ENCODE assay signal across 9 mouse cellular contexts in the genomic region with DNA sequence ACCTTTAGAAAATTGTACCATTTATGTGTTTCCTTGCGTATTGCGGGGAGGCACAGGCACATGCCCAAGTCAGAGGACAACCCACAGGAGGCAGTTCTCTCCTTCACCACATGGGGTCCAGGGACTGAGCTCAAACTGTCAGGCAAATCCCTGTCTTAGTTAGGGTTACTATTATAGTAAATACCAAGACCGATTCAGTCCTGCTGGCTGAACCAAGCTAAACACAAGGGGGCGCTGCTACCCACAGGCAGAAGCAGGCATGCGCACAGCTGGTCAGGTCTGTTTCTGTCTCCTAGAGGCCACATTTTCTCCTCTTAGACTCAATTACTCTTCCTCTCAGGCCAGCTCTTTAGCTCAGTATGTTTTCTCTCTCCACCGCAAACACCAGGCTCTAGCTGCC. TPM values are rescaled to one million over a fixed set of nuclear protein-coding genes. Genes with fewer than 3 reads are reported as not detected.
A peak's percentile ranks its signal among the peaks of the same experiment; 100 is the strongest.
DNase-seq lines count a peak whose midpoint lies in the region; ATAC-seq and TF ChIP-seq lines count a peak whose summit lies in the region.
"Had no signal": no experiment of that assay in that cellular context is flagged by ENCODE, and none has a peak within 500 bp of the region (broad histone marks: within the 10 kb centered on the region; RNA-seq: fewer than 3 reads in every experiment).

No protein-coding gene starts in this region.

- dilution Hi-C loops in CH12.LX (cut with MboI; ENCODE audit: extremely low pct_ligation_motif_present, extremely low pct_unique_long_range_greater_than_20kb, low sequenced_read_pairs), result no loop called here

- H3K27me3 ChIP-seq in hindbrain, postnatal 0 days (ENCODE audit: insufficient read depth, low read length), result no peaks in the 10 kb centered on the region
- H3K27me3 ChIP-seq in hindbrain, embryonic 16.5 days (replicated peaks; ENCODE audit: control insufficient read depth, insufficient read depth, low read length), result no peaks in the 10 kb centered on the region
- no peaks in the 10 kb centered on the region for H3K27me3 ChIP-seq in CH12.LX (replicated peaks)
- H3K27me3 ChIP-seq in limb, embryonic 10.5 days (ENCODE audit: low read depth, poor library complexity, severe bottlenecking), result no peaks in the 10 kb centered on the region

- no peaks in the 10 kb centered on the region for H3K79me2 ChIP-seq in CH12.LX (replicated peaks; ENCODE audit: control insufficient read depth, extremely low read depth, insufficient read depth, poor library complexity, severe bottlenecking)

- peak; percentile 49 for TF ChIP-seq RAD21 in CH12.LX (IDR thresholded peaks at IDR 0.05; ENCODE audit: low read depth, low read length)

- H3K4me2 ChIP-seq in hindbrain, postnatal 0 days (ENCODE audit: low read depth, low read length), result no peak overlapping the region
- no peak overlapping the region for H3K4me2 ChIP-seq in hindbrain, embryonic 16.5 days (ENCODE audit: low read length)
- H3K4me2 ChIP-seq in CH12.LX (ENCODE audit: insufficient read depth, low read depth, poor library complexity, severe bottlenecking), result no peak overlapping the region

- H3K27ac ChIP-seq in hindbrain, postnatal 0 days, result no peak overlapping the region
- no peak overlapping the region for H3K27ac ChIP-seq in hindbrain, embryonic 16.5 days (ENCODE audit: low read depth, low read length)
- no peak overlapping the region for H3K27ac ChIP-seq in CH12.LX (ENCODE audit: insufficient read depth, low read depth)
- no peak overlapping the region for H3K27ac ChIP-seq in limb, embryonic 10.5 days

- in situ Hi-C loops in CH12.LX (cut with MboI; ENCODE audit: low pct_ligation_motif_present, low pct_unique_long_range_greater_than_20kb, low sequenced_read_pairs), result loop anchor here (25.0 kb wide), 1 partner anchor 301 kb away; no protein-coding TSS in a partner anchor

- 0 out of 2 replicates have a peak, but pooled peaks have one; percentile 40 for ATAC-seq in hindbrain, postnatal 0 days
- ATAC-seq in hindbrain, embryonic 16.5 days, result no peak

- H3K4me1 ChIP-seq in hindbrain, postnatal 0 days (ENCODE audit: insufficient read depth, low read length), result no peaks in the 10 kb centered on the region
- no peaks in the 10 kb centered on the region for H3K4me1 ChIP-seq in hindbrain, embryonic 16.5 days (ENCODE audit: control insufficient read depth, insufficient read depth, low read depth, low read length)
- H3K4me1 ChIP-seq in CH12.LX (ENCODE audit: control insufficient read depth in 1 of 2, insufficient read depth in 2 of 2), result peaks cover 5 to 32% of the 10 kb centered on the region in 2 experiments; a peak in 3 of 4 replicates
- H3K4me1 ChIP-seq in limb, embryonic 10.5 days, result peaks cover 6% of the 10 kb centered on the region; the same call in 1 of the 2 replicates

- 0 out of 2 replicates have a peak, but pooled peaks cover 2% of the 10 kb centered on the region for H3K9me3 ChIP-seq in hindbrain, postnatal 0 days (ENCODE audit: low read length)
- no peaks in the 10 kb centered on the region for H3K9me3 ChIP-seq in hindbrain, embryonic 16.5 days (ENCODE audit: control insufficient read depth, low read length)
- no peaks in the 10 kb centered on the region for H3K9me3 ChIP-seq in CH12.LX (replicated peaks; ENCODE audit: low read length)
- no peaks in the 10 kb centered on the region for H3K9me3 ChIP-seq in limb, embryonic 10.5 days (replicated peaks)

- TF ChIP-seq POLR2A in CH12.LX (IDR thresholded peaks at IDR 0.05; ENCODE audit: low read depth, low read length), result no peak

- no peak overlapping the region for H3K4me3 ChIP-seq in hindbrain, postnatal 0 days (ENCODE audit: low read length)
- H3K4me3 ChIP-seq in hindbrain, embryonic 16.5 days (ENCODE audit: low read length), result no peak overlapping the region
- no peak overlapping the region for H3K4me3 ChIP-seq in CH12.LX (replicated peaks in 1 of 3; ENCODE audit: low read depth in 2 of 3, low read length in 2 of 3, poor library complexity in 1 of 3)
- no peak overlapping the region for H3K4me3 ChIP-seq in limb, embryonic 10.5 days
- H3K4me3 ChIP-seq: erythroblast, embryonic 14.5 days had no signal

- no peak for TF ChIP-seq EP300 in CH12.LX (IDR thresholded peaks at IDR 0.05; ENCODE audit: low read length)

- peak; percentile 61 for DNase-seq in hindbrain, postnatal 0 days (ENCODE audit: low spot score)
- DNase-seq in CH12.LX (ENCODE audit: extremely low read depth), result peak; percentile 76
- DNase-seq in adrenal gland, postnatal 25 days, result peak; percentile 66
- peak; percentile 73 for DNase-seq in forelimb bud, embryonic 11.5 days (ENCODE audit: low read depth, low spot score)
- peak; percentile 77 for DNase-seq in limb, embryonic 10.5 days (ENCODE audit: low spot score)
- peak; percentile 11 for DNase-seq in ovary, postnatal 10 days (ENCODE audit: low spot score)
- peak; percentile 49 for DNase-seq in yolk sac, embryonic 10.5 days (ENCODE audit: low spot score)

- peak; percentile 72 for TF ChIP-seq CTCF in hindbrain, postnatal 0 days (IDR thresholded peaks at IDR 0.05; ENCODE audit: low read depth)
- peak; percentile 78 to 93 for TF ChIP-seq CTCF in CH12.LX (conservative IDR thresholded peaks at IDR 0.05 in 1 of 2, IDR thresholded peaks at IDR 0.05 in 1 of 2; ENCODE audit: low read depth in 2 of 2, low read length in 2 of 2)

- no peak overlapping the region for H3K9ac ChIP-seq in hindbrain, postnatal 0 days (replicated peaks; ENCODE audit: low read length)
- no peak overlapping the region for H3K9ac ChIP-seq in hindbrain, embryonic 16.5 days (ENCODE audit: low read depth, low read length)
- H3K9ac ChIP-seq in CH12.LX (ENCODE audit: insufficient read depth, low read depth), result no peak overlapping the region

- 37% methylated on average over 6 of the region's 6 CpGs for WGBS in hindbrain, postnatal 0 days
- WGBS in hindbrain, embryonic 16.5 days, result 45% methylated on average over 6 of the region's 6 CpGs
- WGBS in limb, embryonic 10.5 days, result 38% methylated on average over 6 of the region's 6 CpGs

- H3K36me3 ChIP-seq in hindbrain, postnatal 0 days (ENCODE audit: insufficient read depth, low read length), result no peaks in the 10 kb centered on the region
- H3K36me3 ChIP-seq in hindbrain, embryonic 16.5 days (ENCODE audit: control insufficient read depth, insufficient read depth, low read length), result no peaks in the 10 kb centered on the region
- H3K36me3 ChIP-seq in CH12.LX (replicated peaks in 1 of 2; ENCODE audit: control insufficient read depth in 1 of 2, insufficient read depth in 1 of 2, low read length in 1 of 2), result peaks cover 0 to 5% of the 10 kb centered on the region in 2 experiments
- H3K36me3 ChIP-seq in limb, embryonic 10.5 days, result no peaks in the 10 kb centered on the region

TF ChIP-seq in CH12.LX, 34 proteins besides CTCF, POLR2A, EP300 and RAD21:
- TF ChIP-seq NRF1 (IDR thresholded peaks at IDR 0.05; ENCODE audit: low read depth, low read length) (peak; percentile 82), IRF4 (IDR thresholded peaks at IDR 0.05; ENCODE audit: low read depth, low read length) (peak; percentile 30; the same call in 1 of the 2 replicates), MAX (IDR thresholded peaks at IDR 0.05; ENCODE audit: low read length) (0 out of 2 replicates have a peak, but pooled peaks have one; percentile 28), SMC3 (IDR thresholded peaks at IDR 0.05; ENCODE audit: low read depth, low read length) (peak; percentile 61), SIN3A (IDR thresholded peaks at IDR 0.05; ENCODE audit: low read length) (no peak)

RNA-seq across cellular contexts. Expression of a gene that starts 56.8 kb away (rescaled TPM):
- total RNA-seq in hindbrain, postnatal 0 days (2014; rRNA removed), result 70.2 and 72.7 TPM in 2 replicates
- polyA plus RNA-seq in hindbrain, postnatal 0 days (2015; fragmentation: Nextera tagmentation; extraction: Ambion mirVana), result 311 and 326 TPM in 2 replicates
- 307 and 311 TPM in 2 replicates for polyA plus RNA-seq in hindbrain, embryonic 16.5 days (2015; fragmentation: Nextera tagmentation; extraction: Ambion mirVana)
- total RNA-seq in CH12.LX (2012; rRNA removed) (122 and 154 TPM in 2 replicates), CH12.LX (2014; rRNA removed) (505 and 559 TPM in 2 replicates)
- polyA plus RNA-seq in CH12.LX (2012; ENCODE audit: insufficient read length, low read depth), result 296 and 297 TPM in 2 replicates
- 160 and 162 TPM in 2 replicates for total RNA-seq in adrenal gland, postnatal 25 days (2021)
- 583 and 618 TPM in 2 replicates for polyA plus RNA-seq in limb, embryonic 10.5 days (2016; fragmentation: Nextera tagmentation; extraction: Ambion mirVana)

Comparison
In these comparisons a context has a peak if more than half of its experiments do, and no peak if none do; other contexts are left out.
1. DNase-seq: peak in every context shown above with its lines; median percentile 77 in limb, embryonic 10.5 days; 76 in CH12.LX; 73 in forelimb bud, embryonic 11.5 days; 66 in adrenal gland, postnatal 25 days; 61 in hindbrain, postnatal 0 days; 49 in yolk sac, embryonic 10.5 days; 11 in ovary, postnatal 10 days.